Mouse (Mus musculus): Measurements from ENCODE around the gene Kctd14.
A peak's percentile ranks its signal among the peaks of the same experiment; 100 is the strongest.
"Not testable (repeated sequence)": the region's sequence is repeated elsewhere in the genome, so short reads cannot be mapped to it uniquely, and the experiment has no call there.

The Kctd14 gene

DNA sequence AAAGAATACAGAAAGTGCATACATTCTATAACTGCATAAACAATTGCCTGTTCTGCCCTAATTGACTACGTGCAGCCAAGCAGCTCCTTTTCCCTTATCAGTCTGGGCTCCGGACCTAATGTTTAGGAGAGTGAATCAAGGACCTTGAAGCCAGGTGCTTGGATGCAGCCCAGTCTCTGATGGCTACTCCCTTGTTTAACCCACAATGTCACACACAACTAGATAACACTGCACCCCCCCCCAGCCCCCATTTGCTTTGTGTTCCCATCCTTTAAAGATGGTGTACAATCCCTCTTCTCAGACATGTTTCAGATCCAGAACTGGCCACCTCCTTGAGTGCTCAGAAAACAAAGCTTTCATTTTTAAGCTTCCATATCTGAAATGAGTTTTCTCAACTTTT, at the start of gene Kctd14:
Kctd14 (plus strand) TSS at position 301 of the 400 bp plus-strand sequence.
- not testable (repeated sequence) for DNase-seq (ENCODE audit: low spot score in 2 of 2)

DNA sequence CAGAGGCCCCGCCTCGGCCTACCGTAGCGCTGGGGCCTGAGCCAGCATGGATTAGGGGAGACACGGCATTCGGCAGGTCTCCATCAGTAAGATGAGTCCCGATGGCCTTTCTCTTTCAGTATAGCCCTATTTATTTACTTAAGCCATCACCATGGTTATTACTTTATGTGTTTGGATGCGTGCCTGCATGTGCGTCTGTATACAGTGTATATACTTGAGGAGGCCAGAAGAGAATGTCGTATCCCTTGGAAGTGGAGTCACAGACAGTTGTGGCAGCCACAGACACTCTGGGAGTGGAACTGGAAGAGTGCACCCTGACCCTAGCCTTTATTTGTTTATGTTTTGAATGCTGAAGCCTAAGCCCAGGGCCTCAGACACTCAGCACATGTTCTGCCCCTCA, 44.0 kb upstream of the Kctd14 start:
- DNase-seq (ENCODE audit: low spot score in 2 of 2), result no peak

DNA sequence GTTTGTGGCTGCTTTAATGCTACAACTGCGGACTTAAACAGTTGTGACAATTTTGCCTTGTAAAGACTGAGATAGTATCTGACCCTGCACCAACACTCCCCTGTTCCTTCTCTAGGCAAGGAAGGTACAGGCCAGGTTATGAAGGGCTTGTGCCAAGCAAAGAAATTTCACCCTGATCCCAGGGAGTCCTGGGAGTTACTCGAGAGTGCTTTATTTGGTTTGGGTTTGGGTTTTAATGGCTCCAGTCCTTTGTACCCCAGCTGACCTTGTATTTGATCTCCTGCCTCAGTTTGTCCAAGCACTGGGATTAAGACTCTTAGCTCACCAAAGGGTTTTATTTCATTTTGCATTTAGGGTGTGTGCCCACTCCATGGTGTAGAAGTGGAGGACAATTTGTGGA, 40.0 kb upstream of the Kctd14 start:
- DNase-seq (ENCODE audit: low spot score in 2 of 2), result no peak

DNA sequence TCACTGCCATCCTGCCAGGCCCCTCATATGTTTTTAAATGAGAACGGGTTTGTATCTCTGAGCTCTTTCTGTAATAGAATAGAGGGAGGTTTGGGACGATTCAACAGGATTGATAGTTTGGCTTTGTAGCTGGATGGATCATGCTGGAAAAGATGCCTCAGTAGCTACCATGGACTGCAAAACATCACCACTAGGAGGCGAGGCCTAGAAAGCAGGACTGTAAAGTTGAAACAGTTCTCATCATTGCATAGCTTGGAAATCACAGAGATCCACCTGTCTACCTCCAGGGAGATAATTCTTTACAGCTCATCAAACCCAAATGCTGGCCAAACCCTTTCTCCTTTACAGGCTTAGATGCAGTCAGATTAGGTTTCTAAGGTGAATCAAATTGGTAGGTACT, 39.5 kb upstream of the Kctd14 start:
- no peak for DNase-seq (ENCODE audit: low spot score in 2 of 2)

DNA sequence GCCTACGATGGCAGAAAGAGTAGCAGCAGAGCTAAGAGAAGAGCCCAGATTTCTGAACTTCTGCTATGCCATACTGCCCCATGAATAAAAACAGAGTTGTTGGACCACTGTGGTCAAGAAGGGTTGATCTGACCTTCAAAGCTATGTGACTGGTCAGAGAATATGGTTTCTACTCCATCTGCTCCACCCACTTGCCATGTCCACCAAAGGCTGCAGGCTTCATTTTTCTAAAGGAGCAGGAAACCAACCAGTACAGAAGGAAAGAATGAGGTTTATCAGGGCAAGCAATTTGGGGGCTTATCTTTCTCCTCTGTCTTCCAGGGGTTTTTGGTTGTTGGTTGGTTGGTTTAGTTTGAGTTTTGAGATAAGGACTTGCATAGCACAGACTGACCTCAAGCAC, 37.1 kb upstream of the Kctd14 start:
- DNase-seq (ENCODE audit: low spot score in 2 of 2), result no peak

DNA sequence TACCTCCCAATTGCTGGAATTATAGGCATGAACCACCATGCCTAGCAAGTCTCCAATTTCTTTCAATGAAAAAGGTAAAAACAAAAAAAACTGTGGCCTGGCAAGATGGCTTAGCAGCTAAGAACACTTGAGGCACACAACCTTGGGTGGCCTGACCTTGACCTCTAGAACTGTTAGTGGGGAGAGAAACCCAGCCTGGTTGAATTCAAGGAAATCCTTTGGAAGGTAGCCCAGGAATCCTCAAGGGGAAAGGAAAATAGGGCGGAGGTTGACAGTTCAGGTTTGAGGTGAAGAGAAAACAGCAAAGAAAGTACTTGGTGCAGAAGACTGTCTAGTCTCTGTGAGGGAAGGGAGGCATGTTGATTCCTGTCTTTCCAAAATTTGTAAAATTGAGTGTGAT, 36.7 kb upstream of the Kctd14 start:
- DNase-seq (ENCODE audit: low spot score in 2 of 2), result no peak

DNA sequence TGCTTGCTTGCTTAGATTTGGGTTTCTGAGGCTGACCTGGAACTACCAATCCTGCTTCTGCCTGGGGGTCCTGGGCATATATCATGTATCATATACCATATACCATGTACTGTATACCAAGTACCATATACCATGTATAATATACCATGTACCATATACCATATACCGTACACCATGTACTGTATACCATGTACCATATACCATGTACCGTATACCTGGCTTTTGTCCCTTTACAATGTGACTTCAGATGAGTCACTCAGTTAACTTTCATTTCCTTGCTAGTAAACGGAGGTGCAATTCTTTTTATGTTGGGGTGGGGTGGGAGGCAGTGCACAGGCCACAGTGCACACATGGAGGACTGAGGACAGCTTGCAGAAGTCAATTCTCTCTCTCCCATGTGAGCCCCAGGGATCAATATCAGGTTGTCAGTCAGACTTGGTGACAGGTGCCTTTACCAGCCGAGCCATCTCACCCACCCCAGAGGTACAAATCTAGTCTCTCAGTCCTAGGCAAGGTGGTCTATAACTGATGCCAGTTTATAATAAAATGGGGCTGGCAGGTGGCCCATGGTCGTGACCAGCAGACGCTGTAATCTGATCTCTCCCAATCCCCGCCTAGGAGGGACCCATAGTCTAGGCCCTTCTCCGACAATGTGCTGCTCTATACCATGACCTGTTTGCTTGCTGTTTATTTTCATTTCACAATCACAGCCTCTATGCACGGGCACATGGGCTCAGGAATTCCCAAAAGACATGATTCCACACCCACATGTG, 36.0 kb upstream of the Kctd14 start:
- no peak for DNase-seq (ENCODE audit: low spot score in 2 of 2)

DNA sequence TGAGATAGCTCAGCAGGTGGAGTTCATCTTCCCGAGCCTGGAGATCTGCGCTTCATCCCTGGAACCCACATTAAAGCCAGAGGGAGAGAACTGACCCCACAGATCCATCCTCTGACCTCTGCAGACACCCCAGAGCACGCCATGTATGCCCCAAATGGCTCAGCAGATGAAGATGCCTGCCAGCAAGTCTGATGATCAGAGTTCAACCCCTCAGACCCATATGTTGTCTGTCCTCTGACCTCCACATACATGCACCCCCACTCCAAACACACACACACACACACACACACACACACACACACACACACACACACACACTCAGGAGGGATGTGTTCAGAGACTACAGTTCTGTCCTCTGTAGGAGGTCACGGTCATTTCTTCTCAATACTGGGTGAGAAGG, 34.6 kb upstream of the Kctd14 start:
- no peak for DNase-seq (ENCODE audit: low spot score in 2 of 2)

DNA sequence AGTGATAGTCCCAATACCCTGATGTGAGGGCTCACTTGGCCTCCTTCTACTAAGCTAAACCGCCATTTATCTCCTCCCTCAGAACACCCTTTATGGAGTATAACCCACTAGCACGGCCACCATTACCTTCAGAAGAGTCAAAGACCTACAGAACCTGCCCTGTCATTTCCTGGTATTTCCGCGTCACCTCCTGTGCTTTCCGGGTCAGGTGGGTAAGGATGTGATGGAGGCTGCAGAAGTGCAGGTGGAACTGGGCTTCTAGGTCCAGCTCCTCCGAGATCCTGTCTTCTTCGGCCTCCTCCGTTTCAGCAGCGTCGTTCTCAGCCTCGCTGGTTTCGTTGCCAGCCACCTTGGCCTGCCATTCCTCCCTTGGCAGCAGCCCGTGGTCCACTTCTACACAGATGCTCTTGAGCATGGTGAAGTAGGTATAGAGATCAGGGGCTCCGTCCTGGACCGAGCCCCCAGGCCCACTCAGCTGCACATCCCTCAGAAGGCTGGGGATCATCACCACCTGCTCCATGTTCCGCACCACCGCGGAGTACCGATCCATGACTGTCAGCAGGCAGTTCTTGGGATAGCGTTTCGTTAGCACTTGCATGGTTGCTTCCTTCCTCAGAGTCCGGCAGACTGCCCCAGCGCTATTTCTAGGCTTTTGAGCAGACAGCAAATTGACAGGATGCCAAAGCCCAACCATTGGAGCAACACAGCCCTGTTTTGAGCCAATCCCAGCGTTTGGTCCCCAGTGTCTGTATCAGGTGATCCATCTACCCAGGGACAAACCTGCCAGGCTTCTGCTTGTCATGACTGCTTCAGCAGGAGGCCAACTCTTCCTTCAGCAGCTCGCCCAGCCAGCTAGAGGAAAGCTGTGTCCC, 34.0 kb upstream of the Kctd14 start, which contains the start of gene Thrsp:
Thrsp (minus strand) TSS at position 825 of the 872 bp plus-strand sequence.
- DNase-seq (ENCODE audit: low spot score in 2 of 2), result peak; percentile 61 to 71

DNA sequence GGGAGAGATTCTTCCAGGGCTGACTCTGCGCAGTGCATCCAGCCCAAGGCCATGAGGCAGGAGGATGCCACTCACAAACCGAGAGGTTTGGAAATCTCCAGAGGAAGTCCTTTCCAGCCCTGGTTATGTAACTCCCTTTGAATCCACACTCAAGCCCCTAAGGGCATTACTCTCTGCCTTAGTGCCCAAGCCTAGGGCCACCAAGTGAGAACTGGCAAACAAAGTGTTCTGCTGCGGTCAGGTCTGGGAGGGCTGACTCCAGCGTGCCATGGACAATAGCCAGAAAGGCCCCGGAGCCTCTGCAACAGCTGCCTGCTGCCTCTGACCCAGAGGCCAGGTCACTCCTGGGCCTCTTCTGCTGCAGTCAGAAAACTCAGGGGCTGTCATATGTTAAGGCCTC, 32.4 kb upstream of the Kctd14 start:
- DNase-seq (ENCODE audit: low spot score in 2 of 2), result no peak

DNA sequence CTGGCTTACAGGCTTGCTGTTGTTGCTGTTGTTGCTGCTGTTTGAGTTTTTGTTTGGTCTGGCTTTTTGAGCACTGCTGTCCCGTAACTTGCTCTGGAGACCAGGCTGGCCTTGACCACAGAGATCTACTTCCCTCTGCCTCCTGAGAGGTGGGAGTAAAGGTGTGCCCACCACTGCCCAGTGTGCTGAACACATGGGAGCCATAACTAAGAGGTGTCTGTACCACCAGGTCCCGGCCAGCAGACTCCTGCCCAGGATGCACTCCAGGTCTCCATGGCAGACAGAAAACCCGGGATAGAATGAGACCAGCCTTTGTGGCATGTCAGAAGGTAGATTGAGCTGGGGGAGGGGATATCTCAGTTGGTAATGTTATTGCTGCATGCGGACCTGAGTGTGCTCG, 32.0 kb upstream of the Kctd14 start:
- no peak for DNase-seq (ENCODE audit: low spot score in 2 of 2)

DNA sequence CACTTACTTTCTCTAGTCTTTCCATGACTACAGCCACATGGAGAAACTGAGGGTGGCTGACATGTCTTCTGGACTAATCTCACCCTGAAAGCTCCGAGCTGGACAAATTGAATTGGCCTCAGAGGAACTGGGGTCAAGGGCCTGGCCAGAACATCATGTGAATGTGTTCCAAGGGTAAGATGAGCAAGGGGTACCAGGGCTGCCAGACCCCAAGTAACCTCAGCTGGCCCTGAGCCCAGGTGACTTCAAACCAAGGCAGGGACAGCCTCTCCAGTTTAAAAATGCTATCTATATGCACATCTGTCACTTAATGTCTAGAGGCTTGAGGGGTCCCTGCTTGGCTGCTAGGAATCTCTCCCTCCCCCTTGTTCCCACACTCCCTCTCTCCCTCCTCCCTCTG, 30.7 kb upstream of the Kctd14 start:
- DNase-seq (ENCODE audit: low spot score in 2 of 2), result no peak

DNA sequence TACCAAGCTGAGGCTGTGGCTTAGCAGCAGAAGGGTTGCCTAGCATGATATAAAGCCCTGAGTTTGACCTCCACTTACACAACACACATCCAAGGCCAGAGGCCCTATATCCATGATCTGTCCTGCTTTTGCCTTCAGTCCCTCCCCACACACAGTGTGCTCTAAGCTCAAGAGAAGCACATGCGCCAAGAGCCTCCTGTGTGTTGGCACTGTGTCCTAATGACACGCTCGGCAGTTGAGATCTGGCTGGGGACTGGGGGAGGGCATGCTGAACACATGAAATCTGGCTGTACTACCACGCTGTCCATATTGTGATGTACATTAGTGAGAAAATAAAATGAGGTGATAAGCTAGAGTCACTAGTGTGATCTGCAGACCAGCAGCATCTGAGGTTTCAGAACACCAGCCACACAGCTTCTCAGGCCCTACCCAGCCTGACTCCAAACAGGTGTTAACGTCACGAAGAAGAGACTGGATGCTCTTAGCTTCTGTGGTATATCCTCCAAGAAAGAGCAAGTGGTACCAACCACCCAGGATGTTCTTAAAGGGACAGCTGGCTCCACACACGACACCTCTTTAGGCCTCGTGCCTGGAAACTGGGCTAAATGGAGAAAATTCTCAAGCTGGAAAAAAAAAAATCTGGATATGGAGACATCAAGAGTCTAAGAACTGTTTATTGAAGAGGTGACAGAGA, 30.0 kb upstream of the Kctd14 start:
- no peak for DNase-seq (ENCODE audit: low spot score in 2 of 2)

DNA sequence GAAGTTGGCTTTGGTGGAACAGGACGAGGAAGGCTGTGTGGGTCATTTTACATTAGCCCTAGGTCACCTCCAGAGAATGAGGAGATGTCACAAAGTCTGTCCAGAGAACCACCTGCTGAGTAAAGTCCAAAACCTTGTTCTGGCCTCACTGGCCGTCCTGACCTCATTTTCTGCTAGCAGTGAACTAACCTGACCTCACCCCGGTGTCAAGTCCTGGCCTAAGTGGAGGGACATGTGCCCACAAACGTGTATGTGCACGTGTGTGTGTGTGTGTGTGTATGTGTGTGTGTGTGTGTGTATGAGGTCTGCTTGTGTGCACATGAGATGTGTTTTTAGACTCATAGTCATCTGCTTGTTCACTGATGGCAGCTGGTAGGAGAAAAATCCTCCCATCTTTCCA, 27.4 kb upstream of the Kctd14 start:
- no peak for DNase-seq (ENCODE audit: low spot score in 2 of 2)

DNA sequence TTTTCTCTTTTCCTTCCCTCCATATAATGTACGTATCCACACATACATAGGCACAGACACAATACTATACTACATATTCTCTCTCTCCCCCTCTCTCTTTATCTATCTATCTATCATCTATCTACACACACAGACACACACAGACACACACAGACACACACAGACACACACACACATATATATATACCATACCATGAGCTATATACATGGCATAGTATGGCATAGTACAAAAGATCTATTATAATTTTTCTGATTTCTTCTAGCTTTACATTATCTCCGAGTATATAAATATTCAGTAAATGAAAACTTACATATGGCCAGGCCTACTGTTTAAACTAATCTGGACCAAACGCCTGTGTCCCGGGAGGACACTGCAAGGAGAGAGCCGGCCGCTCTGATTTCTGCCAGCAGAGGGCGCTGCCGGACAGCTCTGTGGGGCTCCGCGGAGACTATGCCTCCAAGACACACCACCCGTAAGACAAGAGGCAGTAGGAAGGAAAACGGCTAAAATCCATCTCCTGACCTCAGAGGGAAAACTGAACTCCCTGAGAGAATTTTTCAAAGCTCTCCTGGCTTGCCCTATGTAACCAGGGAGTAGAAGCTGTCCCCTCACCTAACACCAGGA, 26.4 kb upstream of the Kctd14 start:
- peak in 1 of 2 experiments; percentile 83 for DNase-seq (ENCODE audit: low spot score in 2 of 2)

DNA sequence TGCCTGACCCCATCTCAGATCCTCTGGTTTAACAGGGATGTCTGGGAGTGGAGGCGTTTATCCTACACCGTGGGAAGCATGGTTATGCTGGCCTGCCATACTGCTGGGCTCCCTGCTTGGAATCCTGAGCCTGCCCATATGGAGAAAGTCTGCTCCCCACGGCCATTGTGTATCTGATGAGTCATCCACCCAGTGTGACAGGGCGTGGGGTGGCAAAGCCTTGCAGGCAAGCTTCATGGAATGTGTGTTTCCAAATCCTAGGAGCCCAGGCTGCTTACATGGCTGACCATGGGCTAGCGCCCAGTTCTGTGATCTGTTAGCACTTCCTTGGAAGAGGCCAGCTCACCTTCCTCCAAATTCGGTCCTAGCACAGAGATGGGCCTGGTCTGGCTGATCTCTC, 24.6 kb upstream of the Kctd14 start:
- DNase-seq (ENCODE audit: low spot score in 2 of 2), result no peak

DNA sequence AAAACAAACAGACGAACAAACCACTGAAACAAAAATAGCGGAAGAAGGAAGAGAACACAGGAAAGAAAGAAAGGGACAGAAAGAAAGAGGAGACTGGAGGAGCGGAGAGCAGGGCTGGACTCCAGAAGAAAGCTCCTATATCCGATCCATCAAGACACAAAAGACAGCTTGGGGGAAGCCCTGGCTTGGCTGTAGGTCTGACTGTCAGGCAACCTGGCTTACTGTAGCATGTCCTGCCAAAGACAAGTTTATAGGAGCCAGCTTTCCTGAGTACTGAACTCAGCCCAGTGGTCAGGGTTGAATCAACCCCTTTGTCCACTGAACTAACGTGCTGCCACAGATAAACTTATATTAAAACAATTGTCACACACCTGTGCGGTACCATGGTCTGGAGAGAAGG, 23.8 kb upstream of the Kctd14 start:
- DNase-seq (ENCODE audit: low spot score in 2 of 2), result no peak

DNA sequence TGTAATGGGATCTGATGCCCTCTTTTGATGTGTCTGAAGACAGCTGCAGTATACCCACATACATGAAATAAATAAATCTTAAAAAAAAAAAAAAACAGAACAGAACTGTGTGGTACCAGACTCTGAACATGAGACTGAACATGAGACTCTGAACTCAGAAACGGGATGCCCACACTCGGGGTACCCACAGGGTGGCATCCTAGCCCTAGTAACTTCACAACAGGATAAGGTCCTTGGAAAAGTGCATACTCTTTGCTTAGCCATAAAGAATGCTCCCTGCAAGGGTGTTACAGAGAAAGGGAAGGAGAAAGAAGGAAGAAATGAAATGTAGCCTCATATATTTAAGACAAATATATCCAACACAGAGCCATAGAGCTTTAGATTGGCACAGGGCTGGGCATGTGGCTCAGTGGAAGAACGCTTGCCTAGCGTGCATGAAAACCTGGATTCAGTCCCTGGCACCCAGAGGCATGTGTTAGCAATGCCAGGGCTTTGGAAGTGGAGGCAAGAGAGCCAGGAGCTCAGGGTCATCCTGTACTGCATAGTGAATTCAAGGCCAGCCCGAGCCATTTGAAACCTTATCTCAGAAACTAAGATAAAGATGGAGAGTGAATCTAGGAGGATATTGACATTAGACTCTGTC, 23.2 kb upstream of the Kctd14 start:
- DNase-seq (ENCODE audit: low spot score in 2 of 2), result no peak

DNA sequence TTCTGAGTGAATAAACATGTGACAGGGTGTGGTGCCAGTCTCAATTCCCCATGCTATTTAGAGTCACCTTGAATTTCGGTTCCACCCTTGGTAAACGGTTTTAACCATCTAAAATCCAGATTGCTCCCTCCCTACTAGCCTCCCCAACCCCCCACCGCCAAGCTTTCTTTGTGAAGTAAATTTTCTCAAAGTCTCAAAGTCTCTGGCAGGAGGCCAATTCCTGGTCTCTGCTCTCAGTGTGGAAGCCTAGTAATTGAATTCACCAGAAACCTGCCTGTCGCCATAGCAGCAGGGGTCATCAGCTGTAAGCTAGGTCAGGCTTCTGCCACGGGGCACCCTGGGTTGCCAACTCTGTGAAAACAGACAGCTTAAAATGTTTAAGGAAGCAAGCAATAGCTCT, 21.4 kb upstream of the Kctd14 start:
- no peak for DNase-seq (ENCODE audit: low spot score in 2 of 2)

DNA sequence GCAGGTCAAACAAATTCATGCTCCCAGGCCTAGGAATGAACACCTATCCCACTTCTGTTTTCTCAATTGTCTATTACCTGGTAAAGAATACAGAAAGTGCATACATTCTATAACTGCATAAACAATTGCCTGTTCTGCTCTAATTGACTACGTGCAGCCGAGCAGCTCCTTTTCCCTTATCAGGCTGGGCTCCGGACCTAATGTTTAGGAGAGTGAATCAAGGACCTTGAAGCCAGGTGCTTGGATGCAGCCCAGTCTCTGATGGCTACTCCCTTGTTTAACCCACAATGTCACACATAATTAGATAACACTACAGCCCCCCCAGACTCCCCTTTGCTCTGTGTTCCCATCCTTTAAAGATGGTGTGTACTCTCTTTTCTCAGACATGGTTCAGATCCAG, 17.6 kb upstream of the Kctd14 start:
- DNase-seq (ENCODE audit: low spot score in 2 of 2), result not testable (repeated sequence)

DNA sequence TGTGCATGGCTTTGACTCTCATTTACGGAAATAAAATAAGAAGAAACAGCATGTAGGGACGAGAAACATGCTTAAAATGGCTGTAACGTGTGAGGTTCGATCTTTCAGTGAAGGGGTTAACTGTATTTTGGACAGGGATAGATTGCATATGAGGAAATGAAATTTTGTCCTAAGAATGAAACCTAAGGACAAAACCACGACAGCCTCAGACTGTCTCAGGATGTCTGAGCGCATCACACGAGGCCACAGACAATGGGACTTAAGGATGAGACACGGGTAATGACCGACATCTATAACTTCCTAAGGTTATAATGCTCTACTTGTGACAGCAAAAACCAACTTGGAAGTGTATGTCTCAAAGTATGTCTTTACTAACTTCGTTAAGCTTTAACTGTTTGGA, 16.6 kb upstream of the Kctd14 start:
- no peak for DNase-seq (ENCODE audit: low spot score in 2 of 2)
